Mouse (Mus musculus) lung, postnatal 0 days (tissue): ENCODE results near the gene Rps21.

Experiments
- CTCF ChIP-seq: IDR thresholded peaks from 2 replicates; pipeline ENCODE4 v1.5.1; 2016; ENCODE audit warnings: antibody characterized with exemption, mild to moderate bottlenecking
- EP300 ChIP-seq: IDR thresholded peaks from 2 replicates; pipeline ENCODE4 v1.6.1; 2016; ENCODE audit warnings: antibody characterized with exemption, mild to moderate bottlenecking, control low read depth

- TF ChIP-seq CTCF, result no peak
- TF ChIP-seq EP300, result no peak
Observed at GRCm38 (mm10) chr2:180271804-180272395, 14.7 kb downstream of the Rps21 start.
